Mouse (Mus musculus) layer of hippocampus, postnatal 10 days (tissue): Measurements from ENCODE around the gene Adam1b. TPM values are rescaled to one million over a fixed set of nuclear protein-coding genes. Genes with fewer than 3 reads are reported as not detected.

Source experiments
- total RNA-seq, 2 experiments: library from RNA; stranded (reverse); gene quantifications; 2 replicates each; pipeline ENCODE4 v1.2.3; 2021

The Adam1b gene
- total RNA-seq, 2 experiments from 2014 or later = 0.11 TPM; not detected in 1

Other genes starting within 250 kb of the Adam1b start
- 10 to 100 TPM; 83.2 to 90.3 TPM for gene Trafd1, start 117.8 kb downstream of the Adam1b start, total RNA-seq
- 10 to 100 TPM; 43.9 to 45.3 TPM for gene Naa25, start 105.5 kb downstream of the Adam1b start, total RNA-seq
- 1 to 10 TPM; 4.4 to 5.4 TPM for gene Tmem116, start 51.5 kb downstream of the Adam1b start, total RNA-seq
- gene Erp29, start 50.9 kb downstream of the Adam1b start, total RNA-seq = 100 to 1,000 TPM; 154 to 170 TPM
- 10 to 100 TPM; 10.3 to 10.5 TPM for gene Adam1a, start 42.0 kb upstream of the Adam1b start, total RNA-seq
- not detected for gene Gm42878, start 42.0 kb upstream of the Adam1b start, total RNA-seq
- 10 to 100 TPM; 78.4 to 84.6 TPM for gene Mapkapk5, start 42.5 kb upstream of the Adam1b start, total RNA-seq
- gene Aldh2, start 90.4 kb upstream of the Adam1b start, total RNA-seq = 10 to 100 TPM; 90.7 to 93.9 TPM
- 1 to 10 TPM; 4.4 to 5.4 TPM for gene Acad12, start 115.5 kb upstream of the Adam1b start, total RNA-seq
- gene Acad10, start 157.1 kb upstream of the Adam1b start, total RNA-seq = 1 to 10 TPM; 2.6 to 3.3 TPM
- gene Brap, start 157.1 kb upstream of the Adam1b start, total RNA-seq = 10 to 100 TPM; 53.2 to 54.0 TPM
- gene Atxn2, start 207.9 kb upstream of the Adam1b start, total RNA-seq = 100 to 1,000 TPM; 204 to 220 TPM